Mouse (Mus musculus) C2C12 (cell line): Measurements from ENCODE around the gene Csnk1g1.

Experiments
- CEBPB ChIP-seq: IDR thresholded peaks from one replicate; pipeline ENCODE4 v1.6.1; 2011; ENCODE audit warnings: low read depth, mild to moderate bottlenecking, control low read depth, moderate library complexity
- CTCF ChIP-seq: IDR thresholded peaks from one replicate; pipeline ENCODE4 v1.5.1; 2011; ENCODE audit not compliant: control insufficient read depth, insufficient read depth, insufficient read length
- MAX ChIP-seq: IDR thresholded peaks from one replicate; pipeline ENCODE4 v1.6.1; 2011; ENCODE audit warnings: mild to moderate bottlenecking, control low read depth

DNA sequence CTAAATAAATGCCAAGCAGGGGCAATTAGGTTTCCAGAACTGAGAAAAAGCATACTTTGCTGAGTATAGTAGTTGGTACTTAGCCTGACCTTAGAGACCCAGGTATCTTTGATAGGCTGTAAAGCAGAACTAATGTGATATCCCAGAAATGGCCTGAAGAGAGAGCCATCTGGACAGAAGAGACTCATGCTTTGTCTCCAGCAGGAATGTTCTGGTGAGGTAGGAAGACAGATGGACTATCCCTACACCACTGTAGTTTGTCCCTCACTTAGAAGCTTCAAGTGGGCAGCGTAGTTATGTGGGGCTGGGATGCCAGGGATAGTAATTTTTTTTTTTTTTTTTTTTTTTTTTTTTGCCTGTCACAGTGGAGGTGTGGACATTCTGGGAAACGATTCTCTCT lies 5.3 kb downstream of the Csnk1g1 start:
- TF ChIP-seq CTCF (no peak), CEBPB (no peak), MAX (no peak)
